Mouse (Mus musculus) brain, embryonic 18.5 days (tissue): ENCODE measurements at regions not wholly inside any gene's neighbourhood (a gene's known extent, or its start where the extent isn't known, plus 50 kb on each side); places are given as distances from the start of the nearest gene placed in this dataset.

Experiments
- DNase-seq: peaks from one replicate; pipeline ENCODE4 v3.0.0-alpha.2; 2012; ENCODE audit warnings: low read depth, low spot score

DNA sequence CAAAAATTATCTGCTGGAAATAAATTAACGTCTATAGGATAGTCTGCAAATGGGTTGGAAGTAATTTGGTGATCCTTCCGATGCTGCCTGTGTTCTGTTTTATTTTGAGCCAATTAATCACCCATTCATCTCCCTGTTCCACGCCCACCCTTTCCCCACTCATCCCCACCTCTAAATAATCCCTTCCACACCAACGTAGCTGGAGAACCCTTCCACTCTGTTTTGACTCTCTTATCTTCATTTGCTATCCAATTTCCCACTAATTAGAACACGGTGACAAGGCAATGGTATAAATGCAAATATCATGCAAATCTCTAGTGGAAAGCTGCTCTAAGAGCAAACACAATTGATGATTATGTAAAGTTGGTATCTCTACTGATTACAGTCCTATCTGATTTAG lies 399.3 kb upstream of the Tenm3 start:
- DNase-seq = no peak

DNA sequence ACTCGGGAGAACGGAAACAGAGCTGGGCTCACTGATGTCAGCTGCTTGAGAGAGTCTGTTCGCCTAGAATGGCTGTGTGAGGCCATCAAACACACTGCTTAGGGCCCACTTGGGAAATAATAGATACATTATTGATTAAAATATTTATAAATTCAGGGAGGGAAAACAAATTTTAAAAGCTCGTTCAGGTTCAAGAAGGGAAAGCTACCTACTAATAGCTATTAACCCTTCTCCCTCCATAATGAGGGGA lies 393.0 kb upstream of the Tenm3 start:
- DNase-seq = no peak

DNA sequence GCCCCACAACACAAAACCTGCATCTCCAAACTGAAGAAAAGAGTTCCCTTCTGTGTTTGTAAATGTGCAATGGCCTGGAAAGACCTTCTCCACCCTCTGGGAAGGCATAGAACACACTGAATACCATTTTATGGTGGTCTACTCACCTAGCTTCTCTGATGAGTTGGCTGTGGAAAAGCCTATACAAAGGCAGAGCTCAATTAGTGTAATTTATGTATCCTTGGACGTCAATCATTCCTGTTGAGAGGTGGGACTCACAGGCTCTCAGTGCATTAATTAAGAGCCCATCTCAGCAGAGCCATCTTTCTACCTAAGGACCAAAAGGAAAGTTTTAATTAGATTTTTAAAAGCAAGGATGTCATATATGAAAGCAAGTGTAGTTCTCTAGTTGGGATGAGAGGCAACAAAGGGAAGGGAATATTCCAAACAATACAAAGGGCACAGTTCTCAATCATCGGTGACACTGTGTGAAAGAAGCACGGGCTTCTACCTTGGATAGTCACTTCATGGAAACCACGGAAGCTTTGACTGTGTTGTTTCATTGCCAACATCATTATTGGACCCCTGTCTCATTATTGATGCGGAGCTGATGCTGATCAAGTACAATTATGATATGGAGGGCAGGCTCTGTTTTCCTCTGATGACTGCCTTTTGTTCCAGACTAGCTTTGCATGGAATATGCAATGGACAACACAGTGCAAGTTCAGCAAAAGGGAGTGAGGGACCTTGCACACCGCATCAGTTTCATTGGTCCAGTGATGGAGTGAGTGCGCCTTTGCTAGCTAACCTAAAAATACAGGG lies 392.5 kb upstream of the Tenm3 start:
- no peak for DNase-seq

DNA sequence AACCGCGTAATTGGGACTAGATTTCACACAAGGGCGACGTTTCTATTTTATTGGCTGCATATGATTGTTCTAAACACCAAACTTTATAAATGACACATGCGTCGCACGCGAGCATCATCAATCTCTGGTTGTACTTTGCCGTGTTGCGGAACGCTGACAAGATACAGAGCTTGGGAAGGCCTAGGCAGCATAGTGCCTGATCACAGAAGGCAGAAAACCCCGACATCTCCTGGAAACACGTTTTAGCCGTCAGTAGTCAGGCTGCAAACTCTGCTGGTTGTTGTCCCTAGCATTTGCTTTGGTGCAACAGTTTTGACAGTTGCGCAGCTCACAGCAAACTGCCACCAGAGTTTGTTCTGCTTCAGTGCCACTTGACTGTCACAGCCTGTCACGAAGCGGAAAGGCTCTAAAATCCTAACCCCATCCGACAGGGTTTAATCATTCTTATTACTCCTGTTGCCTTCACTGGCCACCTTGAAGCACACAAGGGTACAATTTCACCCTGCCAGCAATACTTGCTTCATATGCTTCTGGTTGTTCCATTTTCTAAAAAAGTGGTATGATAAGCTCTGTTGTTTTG lies 380.2 kb upstream of the Tenm3 start:
- DNase-seq = no peak

DNA sequence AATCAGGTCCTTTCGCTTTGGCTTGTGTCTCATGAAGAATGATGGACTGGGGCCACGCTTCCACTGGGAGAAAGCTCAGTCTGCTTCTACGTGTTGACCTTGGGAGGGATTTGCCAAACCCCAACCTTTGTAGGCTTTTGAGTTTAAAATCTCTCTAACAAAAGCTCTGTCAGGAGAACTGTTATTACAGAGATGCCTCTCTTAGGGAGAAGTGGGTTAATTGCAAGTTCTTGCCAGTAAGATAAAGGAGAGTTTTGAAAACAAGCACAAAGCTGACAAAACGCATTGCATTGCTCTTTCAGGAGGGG lies 351.5 kb upstream of the Tenm3 start:
- no peak for DNase-seq

DNA sequence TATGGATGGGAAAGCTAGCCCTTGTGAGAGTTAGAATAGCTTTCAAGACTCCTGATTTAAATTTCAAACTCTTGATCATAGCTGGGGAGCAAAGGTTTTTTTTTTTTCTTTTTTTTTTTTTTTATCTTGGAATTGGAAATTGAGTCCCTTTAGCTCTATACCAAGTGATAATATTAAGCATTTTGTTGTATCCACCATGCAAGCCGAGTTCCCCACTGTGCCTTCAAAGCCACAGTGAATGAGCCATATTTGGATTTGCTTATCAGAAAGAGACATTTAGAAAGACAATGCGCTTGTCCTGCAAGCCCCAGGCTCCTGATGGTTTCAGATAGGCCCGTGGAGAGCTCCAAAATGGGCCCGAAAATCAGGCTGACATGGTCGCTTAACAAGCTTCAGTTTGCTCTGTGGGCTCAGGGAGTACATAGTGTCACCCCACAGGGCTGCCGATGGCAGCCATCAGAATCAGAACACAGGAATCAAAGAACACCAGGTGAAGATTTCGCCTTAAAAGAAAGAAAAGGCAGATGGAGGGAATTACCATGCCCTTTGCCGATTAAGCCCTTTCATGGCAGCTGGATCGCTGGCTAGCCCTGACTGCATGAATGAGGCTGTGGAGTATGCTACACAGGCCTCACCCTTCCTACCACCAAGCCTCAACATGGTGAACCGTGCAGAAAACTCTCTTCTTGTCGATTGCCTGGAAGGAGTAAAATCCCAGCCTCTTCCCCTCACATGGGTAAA lies 351.0 kb upstream of the Tenm3 start:
- no peak for DNase-seq

DNA sequence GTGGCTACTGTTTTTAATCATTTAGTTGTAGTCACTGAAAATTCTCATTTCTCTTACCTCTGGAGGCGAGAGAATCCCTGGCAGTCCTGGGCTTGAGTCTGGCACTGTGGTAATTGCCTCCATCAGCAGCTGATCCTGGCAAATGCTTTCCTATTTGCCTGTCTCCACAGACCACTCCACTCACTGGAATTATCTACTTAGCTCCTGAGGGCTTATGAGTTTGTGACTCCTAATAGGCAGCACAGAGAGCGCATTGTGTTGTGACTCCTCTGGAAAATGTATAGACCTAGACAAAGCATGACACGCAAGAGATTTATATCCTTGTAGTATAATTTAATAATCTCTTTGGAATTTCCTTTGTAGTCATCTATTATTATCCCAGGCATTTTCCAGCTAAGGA lies 343.1 kb upstream of the Tenm3 start:
- DNase-seq = no peak

DNA sequence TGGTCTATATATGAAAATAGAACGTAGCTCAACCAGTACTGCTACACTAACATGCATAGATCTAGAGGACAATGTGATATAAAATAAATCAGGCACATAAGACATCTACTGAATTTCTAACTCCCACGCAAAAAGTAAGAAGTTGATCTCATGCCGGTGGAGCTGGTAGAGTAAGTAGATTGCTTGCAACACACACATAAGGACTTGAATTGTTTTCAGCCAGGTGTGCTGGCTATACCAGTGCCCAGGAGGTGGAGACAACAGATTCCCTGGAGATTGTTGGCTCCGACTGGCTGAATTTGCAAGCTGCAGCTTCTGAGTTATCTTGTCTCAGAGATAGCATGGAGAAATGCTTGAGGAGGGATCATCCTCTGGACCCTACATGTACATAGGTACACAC lies 331.6 kb upstream of the Tenm3 start:
- DNase-seq = no peak

DNA sequence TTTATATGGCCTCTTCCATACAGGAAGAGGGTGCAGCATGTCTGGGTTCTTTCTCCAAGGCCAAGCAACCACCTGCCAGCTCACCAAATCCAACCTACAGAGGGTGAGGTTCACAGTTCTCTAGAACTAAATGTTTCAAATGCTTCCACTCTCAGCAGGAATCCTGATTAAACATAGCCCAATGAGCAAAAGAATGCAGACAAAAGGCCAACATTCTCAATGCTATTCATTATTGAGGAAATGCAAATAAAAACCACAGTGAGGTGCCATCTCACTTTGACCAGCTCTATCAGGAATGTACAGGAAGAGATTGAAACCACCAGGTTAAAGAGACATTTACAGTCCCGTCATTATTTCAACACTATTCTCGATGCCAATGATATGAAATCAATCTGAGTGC lies 331.2 kb upstream of the Tenm3 start:
- no peak for DNase-seq

DNA sequence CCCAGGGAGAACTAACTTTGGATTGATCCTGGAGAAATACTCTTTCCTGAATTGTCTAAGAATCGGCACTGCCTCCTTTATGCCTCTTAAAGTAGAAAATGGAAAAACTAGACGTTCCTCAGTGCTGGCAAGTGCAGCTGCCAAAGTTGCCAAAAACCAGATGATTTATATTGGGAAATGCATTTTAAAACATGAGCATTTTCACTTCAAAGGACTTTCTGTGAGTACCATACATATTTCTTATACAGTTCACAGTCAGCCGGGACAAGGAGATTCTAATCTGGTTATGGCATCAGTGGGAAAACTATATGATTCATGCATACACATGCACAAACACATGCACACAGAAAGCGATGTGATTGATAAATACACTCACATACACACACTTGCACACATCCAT lies 315.6 kb upstream of the Tenm3 start:
- no peak for DNase-seq

DNA sequence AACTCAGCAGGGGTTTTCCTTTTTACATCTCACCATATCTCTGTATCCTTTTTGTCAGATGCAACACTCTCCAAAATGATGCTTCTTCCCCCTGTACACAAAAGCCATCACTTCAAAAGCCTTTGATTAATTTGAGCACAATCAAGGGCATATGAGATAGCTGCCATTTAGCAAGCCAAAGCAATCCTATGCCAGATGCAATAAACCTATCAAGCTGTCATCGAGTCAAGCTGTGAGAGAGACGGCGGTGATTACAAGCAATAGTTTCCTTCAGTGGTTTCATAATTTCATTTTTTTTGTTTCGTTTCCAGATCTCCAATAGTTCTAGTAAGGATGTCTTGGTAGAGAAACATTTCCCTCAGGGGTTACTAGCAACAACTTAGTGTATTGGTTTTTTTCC lies 314.4 kb upstream of the Tenm3 start:
- no peak for DNase-seq

DNA sequence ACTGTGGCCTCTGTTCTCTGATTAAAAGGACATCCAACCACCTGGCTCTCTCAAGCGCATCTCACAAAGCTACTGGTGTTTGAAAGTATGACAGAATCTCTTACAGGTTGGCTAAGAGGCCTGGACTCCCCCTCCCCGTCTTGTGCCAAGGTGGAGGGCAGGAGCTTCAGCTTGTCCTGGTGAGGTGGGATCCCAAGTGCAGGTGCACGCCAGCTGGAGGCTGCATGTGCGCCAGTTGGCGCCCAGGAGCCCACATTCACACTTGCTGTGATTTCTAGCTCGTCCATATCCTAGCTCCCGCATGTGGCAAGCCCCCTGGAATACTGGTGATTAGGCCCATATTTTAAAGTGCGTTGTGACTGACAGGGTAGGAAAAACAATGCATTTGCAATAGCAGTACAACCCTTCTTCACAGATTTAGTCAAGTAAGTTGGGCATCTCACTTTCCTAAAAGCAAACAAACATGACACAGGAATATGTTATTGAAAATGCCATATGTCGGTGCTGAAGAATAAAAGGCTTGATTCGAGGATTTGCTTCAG lies 292.8 kb upstream of the Tenm3 start:
- DNase-seq = no peak

DNA sequence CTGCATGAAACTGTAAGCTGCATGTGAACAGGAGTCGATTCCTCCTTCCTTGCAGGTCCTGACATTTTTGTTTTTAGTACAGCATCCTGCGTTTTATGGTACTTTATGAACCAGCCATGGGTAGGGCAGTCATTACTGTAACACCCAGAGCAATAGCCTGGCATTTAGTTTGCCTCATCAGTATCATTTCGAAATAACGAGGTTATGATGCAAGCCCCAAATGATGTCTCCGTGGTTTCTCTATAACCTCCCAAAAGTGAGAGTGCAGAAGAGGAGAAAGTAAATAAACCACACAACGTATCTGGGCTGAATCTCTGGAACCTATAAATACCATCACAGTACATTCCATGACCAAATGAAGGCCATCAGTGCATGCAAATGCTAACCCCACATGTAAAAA lies 265.3 kb upstream of the Tenm3 start:
- no peak for DNase-seq

DNA sequence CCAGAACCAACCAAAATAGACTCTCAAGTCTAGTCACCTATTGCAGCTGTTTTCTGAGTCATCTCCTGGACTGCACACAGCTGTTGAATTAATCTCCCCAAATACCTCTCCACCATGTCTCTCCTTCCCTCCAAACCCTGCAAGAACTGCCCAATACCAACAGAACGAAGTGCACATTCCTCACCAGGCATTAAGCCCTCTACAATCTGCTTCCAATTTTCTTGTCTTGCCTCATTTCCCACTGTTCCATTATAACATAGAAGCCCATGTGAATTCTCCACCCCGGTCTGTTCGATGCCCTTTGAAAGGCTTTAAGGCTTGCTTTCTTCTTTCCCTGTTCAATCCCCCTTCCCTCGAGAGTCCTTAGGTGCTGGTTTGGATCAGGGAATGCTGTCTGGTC lies 264.9 kb upstream of the Tenm3 start:
- no peak for DNase-seq

DNA sequence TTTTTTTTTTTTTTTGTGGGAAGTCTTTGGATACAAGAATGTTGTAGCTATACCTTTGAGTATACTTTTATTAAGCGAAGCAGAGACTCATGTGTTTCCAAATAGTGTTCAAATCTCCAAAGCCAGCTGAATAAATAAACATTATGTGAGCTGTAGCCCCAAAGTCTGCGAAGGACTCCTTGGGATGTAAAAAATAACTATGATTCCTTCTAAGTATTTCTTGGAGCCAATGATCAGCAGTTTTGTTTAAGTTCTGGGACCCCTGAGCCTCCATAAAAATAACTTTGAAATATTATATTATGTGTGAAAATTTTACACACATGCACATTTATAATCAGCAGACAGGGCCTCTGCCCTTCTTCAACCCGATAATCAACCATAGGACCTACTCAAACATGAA lies 262.8 kb upstream of the Tenm3 start:
- DNase-seq = no peak

DNA sequence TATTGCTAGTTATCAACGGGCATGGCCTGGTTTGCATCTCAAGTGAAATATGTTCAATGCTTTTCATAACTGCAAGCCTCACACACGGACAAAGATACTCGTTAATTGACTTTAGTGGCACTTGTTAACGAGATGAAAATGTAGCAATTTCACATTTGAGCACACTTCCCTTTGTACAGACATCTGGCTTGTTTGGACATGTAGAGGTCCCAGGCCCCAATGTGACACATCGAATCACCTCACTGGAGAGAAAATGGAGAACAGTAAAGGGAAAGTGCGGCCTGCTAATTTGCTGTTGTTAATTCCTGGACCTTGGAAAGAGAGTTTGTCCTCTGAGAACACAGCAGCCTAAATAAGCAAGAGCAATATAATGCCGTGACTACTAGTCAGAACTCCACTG lies 257.4 kb upstream of the Tenm3 start:
- no peak for DNase-seq

DNA sequence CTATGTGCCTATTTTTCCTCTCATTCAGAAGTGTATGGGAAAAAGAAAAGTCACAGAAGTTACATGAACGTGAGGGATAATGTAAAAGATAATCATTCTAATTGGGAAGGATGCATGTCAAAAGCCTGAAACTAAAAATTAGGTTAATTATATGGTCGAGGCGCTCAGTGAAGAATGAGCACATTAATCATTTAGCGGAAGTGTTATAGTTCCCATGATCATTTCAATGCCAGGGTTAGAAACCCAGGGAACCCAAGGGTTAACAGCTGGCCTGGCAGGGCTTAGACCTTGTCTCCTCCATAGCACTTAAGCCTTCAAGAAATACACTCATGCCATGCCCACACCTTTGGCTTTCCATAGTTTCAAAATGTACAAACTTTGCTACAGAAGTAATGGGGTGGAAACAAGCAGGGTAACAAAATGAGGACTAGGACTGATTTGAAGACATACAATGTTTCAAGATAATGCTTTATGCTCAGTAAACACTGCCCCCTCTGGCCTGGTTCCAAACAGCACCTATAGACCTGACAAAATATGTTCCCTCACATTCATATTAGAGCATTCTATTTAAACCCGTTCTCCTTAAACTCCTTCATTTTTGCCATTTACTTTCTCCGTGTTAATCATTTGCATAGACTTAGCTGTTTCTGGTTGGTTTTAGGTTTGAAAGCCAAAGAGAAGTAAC lies 240.6 kb upstream of the Tenm3 start:
- DNase-seq = no peak

DNA sequence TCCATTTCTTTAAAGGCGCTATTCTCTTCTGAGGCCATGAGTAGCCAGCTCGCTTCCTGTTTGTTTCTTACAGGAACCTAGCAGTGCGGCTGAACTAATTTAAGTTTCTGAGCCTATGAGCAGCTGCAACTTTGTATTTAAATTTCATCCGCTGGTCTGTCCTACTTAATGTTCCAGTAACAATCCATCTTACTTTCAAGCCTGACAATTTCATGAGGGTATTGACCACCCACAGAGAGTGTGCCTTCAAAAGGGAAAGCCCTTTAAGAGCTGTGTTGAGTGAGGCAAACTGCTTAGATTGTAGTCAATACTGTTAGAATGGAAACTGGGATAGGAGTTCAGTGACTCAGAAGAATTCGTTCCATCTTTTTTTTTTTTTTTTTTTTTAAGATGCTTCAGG lies 225.7 kb upstream of the Tenm3 start:
- no peak for DNase-seq

DNA sequence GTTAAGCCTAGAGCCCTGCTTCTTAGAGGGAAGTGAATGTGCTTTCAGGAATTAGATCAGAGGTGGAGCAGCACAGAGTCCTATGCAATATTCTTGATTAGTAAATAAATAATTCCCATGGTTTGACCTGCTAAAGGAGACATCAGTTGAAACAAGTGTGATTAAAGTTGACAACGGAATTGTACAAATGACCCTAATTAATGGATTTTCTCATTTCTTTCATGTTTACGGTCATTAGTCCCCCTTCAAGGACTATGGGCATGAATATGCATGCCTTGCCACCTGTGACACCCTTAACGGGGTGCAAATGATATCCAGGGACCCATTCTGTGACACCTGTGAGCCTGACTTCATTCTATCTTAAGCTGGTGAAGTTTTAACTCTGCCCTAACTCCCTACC lies 219.5 kb upstream of the Tenm3 start:
- no peak for DNase-seq

DNA sequence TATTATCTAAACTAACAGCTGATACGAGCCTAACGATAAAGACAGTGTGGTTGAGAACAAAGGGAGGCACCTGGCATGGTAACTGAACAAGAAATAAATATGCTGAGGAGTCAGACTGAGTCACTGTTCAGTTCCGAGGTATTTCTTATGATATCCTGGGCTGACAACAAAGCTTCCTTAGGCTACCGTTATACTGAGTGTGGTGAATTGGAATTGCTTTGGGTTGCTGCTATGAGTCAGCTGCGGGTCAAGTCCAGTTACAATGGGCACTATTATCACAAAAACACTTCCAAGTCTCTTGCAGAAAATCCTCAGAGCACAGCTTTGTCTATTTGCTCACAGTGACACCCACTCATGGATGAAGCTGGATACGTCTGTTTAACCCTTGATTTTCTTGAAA lies 199.5 kb upstream of the Tenm3 start:
- no peak for DNase-seq

DNA sequence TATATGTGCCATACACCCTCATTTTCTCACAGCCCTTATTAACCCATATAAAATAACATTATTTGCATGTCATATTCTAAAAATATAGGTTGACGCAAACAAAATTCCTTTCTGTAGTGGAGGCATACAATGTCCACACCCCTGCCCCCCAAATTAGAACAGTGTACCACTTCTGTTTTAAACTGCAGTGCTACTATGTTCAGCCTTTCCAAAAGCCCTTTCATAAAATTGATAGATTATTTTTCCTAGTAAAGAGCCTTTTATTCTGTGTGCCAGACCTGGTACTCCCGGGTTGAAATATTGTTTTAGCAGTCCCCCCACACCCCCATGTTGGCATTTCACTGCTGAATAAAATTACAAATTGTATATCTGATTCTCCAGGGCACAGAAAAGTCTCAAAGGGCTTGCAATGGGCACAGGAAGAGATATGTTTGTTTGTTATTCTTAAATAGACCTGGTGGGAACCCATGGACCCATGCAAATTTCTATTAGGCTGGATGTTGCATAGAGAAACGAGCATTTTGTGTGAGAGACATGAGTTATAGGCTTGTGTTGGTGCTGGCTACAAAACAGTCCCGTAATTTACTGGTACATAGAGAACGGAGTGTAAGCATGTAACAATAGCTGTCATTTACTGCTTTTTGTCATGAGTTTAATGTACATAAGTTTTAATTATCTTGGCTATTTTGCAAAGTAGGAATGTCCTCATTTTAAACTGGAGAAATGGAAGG lies 192.4 kb upstream of the Tenm3 start:
- DNase-seq = no peak

DNA sequence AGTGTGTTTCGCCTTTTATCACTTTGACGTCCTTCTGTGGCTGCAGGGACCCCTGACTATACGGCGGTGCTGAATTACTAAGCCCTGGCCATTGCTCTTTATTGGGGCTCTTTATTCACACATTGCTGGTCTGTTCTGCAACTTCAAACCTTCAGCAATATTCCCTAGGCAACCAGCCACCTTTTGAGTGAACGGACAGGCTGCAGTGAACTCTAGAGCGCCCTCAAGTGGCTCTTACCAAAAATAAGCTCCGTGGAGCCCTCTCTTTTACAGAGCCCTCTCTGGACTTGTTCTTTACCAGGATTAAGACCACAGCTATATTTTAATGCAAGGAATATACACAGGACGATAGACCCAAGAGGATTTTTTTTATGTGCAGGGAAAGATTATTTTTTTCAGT lies 191.8 kb upstream of the Tenm3 start:
- no peak for DNase-seq
